Mouse (Mus musculus) neural tube, embryonic 13.5 days (tissue): ENCODE data around the gene Kcnd2. TPM values are rescaled to one million over a fixed set of nuclear protein-coding genes. Genes with fewer than 3 reads are reported as not detected.

Experiments used
- ATAC-seq: fragments of 200-750 bp; cut with Nextera tagmentation; 2 replicates; pipeline ENCODE4 v1.8.0; 2017; ENCODE audit warnings: low read depth, mild to moderate bottlenecking, moderate TSS enrichment, moderate library complexity
- H3K27ac ChIP-seq: fragments of 300-500 bp; sonication (generic); replicated peaks from 2 replicates; pipeline ENCODE4 v1.5.1; 2015; ENCODE audit warnings: moderate library complexity, mild to moderate bottlenecking, inconsistent platforms
- H3K27me3 ChIP-seq: fragments of 300-500 bp; sonication (generic); 2 replicates; pipeline ENCODE4 v1.6.1; 2015; ENCODE audit warnings: mild to moderate bottlenecking, inconsistent platforms
- H3K36me3 ChIP-seq: fragments of 300-500 bp; sonication (generic); 2 replicates; pipeline ENCODE4 v1.6.1; 2015; ENCODE audit warnings: mild to moderate bottlenecking, inconsistent platforms
- H3K4me1 ChIP-seq: fragments of 300-500 bp; sonication (generic); replicated peaks from 2 replicates; pipeline ENCODE4 v1.6.1; 2015; ENCODE audit warnings: inconsistent platforms
- H3K4me2 ChIP-seq: fragments of 300-500 bp; sonication (generic); 2 replicates; pipeline ENCODE4 v1.6.1; 2015; ENCODE audit warnings: inconsistent platforms, mild to moderate bottlenecking, moderate library complexity
- H3K4me3 ChIP-seq: fragments of 300-500 bp; sonication (generic); 2 replicates; pipeline ENCODE4 v1.5.1; 2015; ENCODE audit warnings: mild to moderate bottlenecking, inconsistent platforms
- H3K9ac ChIP-seq: fragments of 300-500 bp; sonication (generic); 2 replicates; pipeline ENCODE4 v1.6.1; 2015; ENCODE audit warnings: moderate library complexity, mild to moderate bottlenecking, inconsistent platforms
- H3K9me3 ChIP-seq: fragments of 300-500 bp; sonication (generic); 2 replicates; pipeline ENCODE4 v1.6.1; 2016; ENCODE audit warnings: inconsistent platforms
- WGBS: fragments of 180-500 bp; shearing (Covaris S2); methylation state at CpG from one replicate; pipeline ENCODE4 v1.1.7; 2015; 5-methylcytosine and 5-hydroxymethylcytosine counted together
- polyA plus RNA-seq: library from polyadenylated mRNA; unstranded; fragments of >200 nt; fragmentation: Nextera tagmentation; extraction: Ambion mirVana; gene quantifications from 2 replicates; pipeline ENCODE4 v1.2.1, GENCODE M21; 2015

Gene Kcnd2
- polyA plus RNA-seq, 1 experiment from 2014 or later, result 14.8 TPM

DNA sequence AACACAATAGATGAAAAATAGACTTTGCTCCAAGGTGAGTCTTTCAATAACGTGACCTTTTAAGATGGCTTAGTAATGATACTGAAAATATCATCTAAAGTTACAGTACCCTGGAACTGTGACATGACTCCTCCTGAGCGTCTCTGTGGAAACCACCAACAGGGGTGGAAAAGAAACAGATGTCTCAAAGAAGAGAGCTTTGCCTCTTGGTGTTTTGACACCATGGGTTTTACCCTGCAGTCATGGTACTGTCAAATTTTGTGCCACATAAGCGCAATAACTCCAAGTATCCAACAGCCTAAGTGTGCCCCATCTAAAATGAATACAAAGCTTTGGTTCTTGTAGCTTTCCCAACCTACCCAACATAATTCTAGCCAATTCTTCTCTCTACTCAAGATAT, 374.9 kb downstream of the Kcnd2 start:
- Histone ChIP-seq H3K27ac (no peak overlapping the region), H3K9ac (no peak overlapping the region), H3K36me3 (no peaks in the 10 kb centered on the region), H3K4me2 (no peak overlapping the region), H3K27me3 (no peaks in the 10 kb centered on the region), H3K4me1 (no peaks in the 10 kb centered on the region), H3K4me3 (no peak overlapping the region), H3K9me3 (no peaks in the 10 kb centered on the region)
- 89% methylated on average over 3 of the region's 3 CpGs for WGBS
- no peak for ATAC-seq

DNA sequence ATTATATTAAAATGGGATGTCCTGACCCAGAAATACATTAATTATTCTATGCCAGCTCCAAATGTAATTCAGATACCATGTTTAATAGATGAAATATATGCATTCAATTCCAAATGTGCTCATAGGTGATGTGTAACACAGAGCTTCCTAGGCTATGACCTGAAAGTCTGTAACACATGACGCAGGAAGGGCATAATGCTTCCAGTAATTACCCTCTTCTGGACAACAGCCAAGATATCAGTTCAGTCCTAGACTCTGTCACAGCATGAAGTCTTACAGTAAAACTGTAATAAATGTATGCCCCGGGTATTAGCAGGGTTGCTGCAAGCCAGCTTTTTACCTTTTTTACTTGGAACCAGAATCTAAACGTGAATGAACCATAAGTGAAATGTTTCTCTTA, 382.1 kb downstream of the Kcnd2 start:
- peak; percentile 72 for ATAC-seq
- H3K4me3 ChIP-seq, result no peak overlapping the region
- H3K27me3 ChIP-seq, result no peaks in the 10 kb centered on the region
- H3K4me1 ChIP-seq, result peaks cover 3% of the 10 kb centered on the region
- no peaks in the 10 kb centered on the region for H3K36me3 ChIP-seq
- no peaks in the 10 kb centered on the region for H3K9me3 ChIP-seq
- H3K9ac ChIP-seq, result no peak overlapping the region
- no peak overlapping the region for H3K4me2 ChIP-seq
- 43% methylated on average over 3 of the region's 3 CpGs for WGBS
- H3K27ac ChIP-seq, result no peak overlapping the region

DNA sequence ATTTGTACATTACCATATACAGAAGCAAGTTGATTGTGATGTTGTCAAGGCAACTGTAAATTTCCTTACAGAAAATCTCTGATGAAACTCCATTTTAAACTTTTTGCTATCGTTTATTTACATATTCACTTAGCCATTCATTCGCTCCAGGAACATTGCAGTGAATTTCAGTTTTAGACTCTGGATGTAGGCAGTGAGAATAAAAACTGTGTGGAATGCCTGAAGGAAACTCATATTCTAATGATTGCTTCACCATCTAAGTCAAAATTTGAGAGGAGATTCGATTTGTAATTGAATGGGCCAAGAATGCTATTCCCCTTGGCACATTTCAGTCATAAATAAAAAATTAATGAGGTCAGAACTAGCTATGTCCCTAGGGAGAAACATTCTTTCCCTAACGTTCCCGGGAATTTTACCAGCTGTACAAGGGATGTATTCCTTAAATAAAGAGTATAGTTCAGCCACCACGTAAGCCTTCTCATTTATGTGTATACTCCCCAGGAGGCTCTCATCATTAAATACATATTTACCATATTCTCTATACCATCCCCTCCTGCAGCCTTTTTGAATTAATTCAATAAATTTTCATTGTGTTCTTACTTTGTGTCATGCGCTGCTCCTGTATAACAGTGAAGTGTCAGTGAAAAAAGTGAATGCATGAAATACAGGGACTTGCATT, 394.2 kb downstream of the Kcnd2 start:
- H3K27ac ChIP-seq, result no peak overlapping the region; the same call in 1 of the 2 replicates
- peaks cover 7% of the 10 kb centered on the region for H3K4me1 ChIP-seq
- peak; percentile 59; the same call in 1 of the 2 replicates for ATAC-seq
- H3K4me3 ChIP-seq, result no peak overlapping the region
- no peaks in the 10 kb centered on the region for H3K27me3 ChIP-seq
- no peaks in the 10 kb centered on the region for H3K9me3 ChIP-seq
- WGBS, result 44% methylated on average over 7 of the region's 7 CpGs
- H3K36me3 ChIP-seq, result no peaks in the 10 kb centered on the region
- no peak overlapping the region for H3K9ac ChIP-seq
- H3K4me2 ChIP-seq, result no peak overlapping the region

DNA sequence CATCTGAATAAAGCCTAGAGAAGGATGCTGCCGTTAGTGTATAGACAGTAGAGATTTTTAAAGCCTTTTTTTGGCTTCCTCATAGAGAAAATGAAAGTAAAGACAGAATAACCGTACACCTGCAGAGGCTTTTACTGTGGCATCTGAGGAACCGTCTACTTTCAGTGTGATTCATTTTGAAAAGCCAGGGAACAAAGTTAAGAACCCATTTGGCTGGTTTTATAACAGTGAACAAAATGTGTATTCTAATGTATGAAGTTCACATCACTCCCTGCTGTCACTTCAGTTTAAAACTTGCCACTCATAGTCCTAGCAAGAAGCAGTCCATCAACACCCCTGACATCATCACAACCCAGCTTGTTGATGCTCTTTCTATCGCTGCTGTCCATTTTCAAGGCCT, 414.7 kb downstream of the Kcnd2 start:
- Histone ChIP-seq H3K9ac (no peak overlapping the region), H3K4me2 (no peak overlapping the region), H3K4me1 (no peaks in the 10 kb centered on the region), H3K9me3 (no peaks in the 10 kb centered on the region), H3K4me3 (no peak overlapping the region), H3K36me3 (no peaks in the 10 kb centered on the region), H3K27ac (no peak overlapping the region), H3K27me3 (no peaks in the 10 kb centered on the region)
- ATAC-seq, result no peak
- WGBS, result 88% methylated on average over 4 of the region's 4 CpGs

DNA sequence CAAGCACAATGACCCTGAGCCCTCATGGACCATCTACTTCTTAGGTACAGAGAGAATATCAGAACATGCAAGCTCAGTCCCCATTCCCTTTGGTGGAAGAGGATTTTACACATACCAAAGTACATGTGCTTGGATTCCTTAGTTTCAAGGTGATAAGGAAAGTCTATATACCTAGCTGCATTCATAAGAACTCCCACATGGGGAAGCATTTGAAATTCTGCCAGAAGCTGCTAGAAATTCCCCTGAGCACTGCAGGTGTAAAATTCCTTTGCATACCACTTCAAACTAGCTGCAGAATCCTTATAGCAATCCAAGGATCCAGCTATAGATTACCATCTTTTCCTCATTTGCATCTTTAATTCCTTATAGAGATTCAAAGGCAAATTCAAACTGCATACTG, 440.4 kb downstream of the Kcnd2 start:
- Histone ChIP-seq H3K27ac (no peak overlapping the region), H3K4me2 (no peak overlapping the region), H3K27me3 (no peaks in the 10 kb centered on the region), H3K9me3 (no peaks in the 10 kb centered on the region), H3K36me3 (no peaks in the 10 kb centered on the region), H3K4me1 (no peaks in the 10 kb centered on the region), H3K4me3 (no peak overlapping the region), H3K9ac (no peak overlapping the region)
- no peak for ATAC-seq

DNA sequence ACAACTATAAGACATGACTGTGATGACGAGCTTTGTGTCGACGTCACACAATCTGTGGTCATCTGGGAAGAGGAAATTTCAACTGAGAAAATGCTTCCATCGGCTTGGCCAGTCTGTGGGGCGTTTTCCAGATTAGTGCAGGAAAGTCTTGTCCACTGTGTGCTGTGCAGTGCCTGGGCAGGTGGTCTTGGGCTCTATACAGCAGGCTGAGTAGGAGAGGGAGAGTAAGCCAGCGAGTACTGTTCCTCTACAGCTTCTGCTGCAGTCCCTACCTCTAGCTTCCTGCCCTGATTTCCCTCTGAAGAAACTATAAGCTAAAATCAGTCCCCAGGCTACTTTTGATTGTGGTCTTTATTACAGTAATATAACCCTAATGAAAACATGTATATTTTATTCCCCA, 448.8 kb downstream of the Kcnd2 start:
- H3K9ac ChIP-seq, result no peak overlapping the region
- WGBS, result 85% methylated on average over 6 of the region's 6 CpGs
- 0 out of 2 replicates have a peak, but pooled peaks cover 3% of the 10 kb centered on the region for H3K4me1 ChIP-seq
- H3K27me3 ChIP-seq, result no peaks in the 10 kb centered on the region
- no peak overlapping the region for H3K4me2 ChIP-seq
- H3K36me3 ChIP-seq, result no peaks in the 10 kb centered on the region
- no peaks in the 10 kb centered on the region for H3K9me3 ChIP-seq
- H3K27ac ChIP-seq, result no peak overlapping the region
- no peak overlapping the region for H3K4me3 ChIP-seq
- ATAC-seq, result peak; percentile 23; the same call in 1 of the 2 replicates

DNA sequence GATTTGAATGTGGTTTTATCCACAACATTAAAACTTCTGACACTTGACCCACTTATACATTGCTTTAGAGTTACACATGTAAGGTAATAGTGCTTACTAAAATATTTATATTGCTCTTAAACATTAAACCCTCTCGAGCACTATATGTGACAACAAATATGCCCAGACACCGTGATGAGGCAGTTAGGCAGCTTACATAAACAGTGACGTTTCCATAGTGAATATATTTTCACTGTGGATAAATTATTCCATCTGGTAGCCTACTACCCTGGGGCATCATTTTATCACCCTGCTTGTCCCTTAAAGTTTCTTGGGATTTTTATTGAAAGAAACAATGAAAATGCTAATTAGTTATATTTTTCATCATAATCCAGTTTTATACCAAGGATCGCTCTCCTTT, 449.3 kb downstream of the Kcnd2 start:
- H3K4me2 ChIP-seq, result no peak overlapping the region
- H3K36me3 ChIP-seq, result no peaks in the 10 kb centered on the region
- no peak for ATAC-seq
- 0 out of 2 replicates have a peak, but pooled peaks cover 3% of the 10 kb centered on the region for H3K4me1 ChIP-seq
- H3K27ac ChIP-seq, result no peak overlapping the region
- no peaks in the 10 kb centered on the region for H3K27me3 ChIP-seq
- H3K4me3 ChIP-seq, result no peak overlapping the region
- WGBS, result 51% methylated on average over 4 of the region's 4 CpGs
- H3K9ac ChIP-seq, result no peak overlapping the region
- H3K9me3 ChIP-seq, result no peaks in the 10 kb centered on the region

DNA sequence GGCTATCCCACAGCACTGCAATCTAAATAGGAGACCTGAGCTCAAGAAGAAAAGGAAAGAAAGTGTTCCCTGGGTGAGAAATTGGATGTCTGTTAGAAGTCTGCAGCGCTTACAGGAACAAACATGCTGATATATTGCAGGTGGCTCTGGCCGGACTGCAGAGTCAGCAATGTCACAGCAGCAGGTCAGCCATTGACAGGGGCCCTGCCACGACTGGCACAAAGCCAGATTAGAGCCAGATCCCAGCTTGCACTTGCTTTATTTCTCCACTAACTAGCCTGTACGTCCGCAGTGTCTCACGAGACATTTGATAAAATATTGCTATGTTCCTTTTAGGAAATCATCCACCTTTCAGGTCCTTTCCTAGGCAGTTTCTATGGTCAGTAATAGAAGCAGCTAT, 468.9 kb downstream of the Kcnd2 start:
- no peak for ATAC-seq
- H3K4me3 ChIP-seq, result no peak overlapping the region
- no peaks in the 10 kb centered on the region for H3K36me3 ChIP-seq
- H3K4me2 ChIP-seq, result no peak overlapping the region
- WGBS, result 37% methylated on average over 6 of the region's 6 CpGs
- no peak overlapping the region for H3K9ac ChIP-seq
- no peaks in the 10 kb centered on the region for H3K9me3 ChIP-seq
- no peaks in the 10 kb centered on the region for H3K27me3 ChIP-seq
- H3K4me1 ChIP-seq, result 0 out of 2 replicates have a peak, but pooled peaks cover 3% of the 10 kb centered on the region
- H3K27ac ChIP-seq, result no peak overlapping the region

DNA sequence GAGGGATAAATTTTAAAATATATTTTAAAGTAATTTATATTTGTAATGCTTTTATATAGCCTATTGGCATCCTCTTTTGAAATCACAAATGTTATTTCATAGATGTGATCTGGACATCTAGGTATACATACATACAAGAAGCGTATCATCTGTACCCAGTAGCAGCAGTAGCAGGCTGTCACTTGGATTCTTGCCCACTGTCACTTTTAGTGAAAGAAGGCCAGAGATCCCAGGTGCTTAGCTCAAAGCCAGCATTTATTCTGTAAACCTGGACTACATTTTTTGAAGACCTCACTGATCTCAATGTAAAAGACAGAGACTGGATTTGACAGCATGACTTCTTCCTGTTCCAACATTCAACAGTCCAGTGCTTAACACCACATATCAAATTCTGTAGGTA, 471.1 kb downstream of the Kcnd2 start:
- H3K27ac ChIP-seq, result no peak overlapping the region

DNA sequence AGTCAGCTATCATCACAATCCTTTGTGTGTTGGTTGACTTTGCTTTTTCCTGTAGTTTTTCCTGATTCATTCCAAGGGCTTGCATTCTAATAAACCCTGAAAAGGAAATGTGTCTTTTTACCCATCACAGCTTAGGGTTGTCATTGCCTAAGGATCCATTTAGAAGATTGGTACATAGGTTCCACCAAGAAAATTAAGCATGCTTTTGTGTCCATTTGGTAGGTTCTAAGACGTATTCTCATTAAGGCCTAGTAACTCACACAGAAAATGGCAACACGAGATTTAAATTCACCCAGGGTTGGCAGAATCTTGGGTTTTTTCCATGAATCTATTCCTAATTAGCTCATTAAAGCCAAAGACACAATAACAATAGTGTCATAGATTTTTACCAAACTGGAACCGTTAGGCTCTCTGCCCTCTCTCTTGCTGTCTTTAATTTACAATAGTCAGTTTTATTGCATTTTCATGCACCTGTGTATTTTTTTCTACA, 477.6 kb downstream of the Kcnd2 start:
- WGBS, result 73% methylated on average over 3 of the region's 3 CpGs
- Histone ChIP-seq H3K4me3 (no peak overlapping the region), H3K4me1 (no peaks in the 10 kb centered on the region), H3K9me3 (no peaks in the 10 kb centered on the region), H3K9ac (no peak overlapping the region), H3K36me3 (no peaks in the 10 kb centered on the region), H3K27ac (no peak overlapping the region), H3K4me2 (no peak overlapping the region), H3K27me3 (no peaks in the 10 kb centered on the region)
- no peak for ATAC-seq

More for the DNA sequence above, 471.1 kb downstream of the Kcnd2 start:
- WGBS, result 96% methylated on average over 1 of the region's 1 CpGs
- H3K4me1 ChIP-seq, result 0 out of 2 replicates have a peak, but pooled peaks cover 3% of the 10 kb centered on the region
- H3K9ac ChIP-seq, result no peak overlapping the region
- no peaks in the 10 kb centered on the region for H3K9me3 ChIP-seq
- no peaks in the 10 kb centered on the region for H3K27me3 ChIP-seq
- no peak overlapping the region for H3K4me2 ChIP-seq
- H3K4me3 ChIP-seq, result no peak overlapping the region
- no peaks in the 10 kb centered on the region for H3K36me3 ChIP-seq
- no peak for ATAC-seq

DNA sequence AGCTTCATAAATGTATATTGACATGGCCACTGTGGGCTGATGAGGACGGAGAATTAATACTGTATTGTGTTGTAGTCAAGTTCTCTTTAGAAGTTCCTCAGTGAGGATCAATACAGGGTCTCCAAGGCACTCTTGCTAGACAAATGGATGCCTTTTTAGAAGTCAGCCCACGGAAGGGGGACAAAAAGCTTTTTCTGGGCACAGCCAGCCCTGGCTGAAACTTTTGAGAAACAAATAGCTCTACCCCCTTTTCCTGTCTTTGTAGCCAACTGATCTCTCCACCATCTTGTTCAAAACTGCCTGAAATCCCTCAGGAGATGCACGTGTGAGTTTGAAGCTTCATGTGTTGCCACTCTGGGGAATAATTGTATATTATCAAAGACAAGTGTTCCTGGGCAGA, 482.3 kb downstream of the Kcnd2 start:
- no peaks in the 10 kb centered on the region for H3K27me3 ChIP-seq
- ATAC-seq, result no peak
- H3K9me3 ChIP-seq, result no peaks in the 10 kb centered on the region
- no peak overlapping the region for H3K4me3 ChIP-seq
- no peaks in the 10 kb centered on the region for H3K36me3 ChIP-seq
- no peaks in the 10 kb centered on the region for H3K4me1 ChIP-seq
- no peak overlapping the region for H3K27ac ChIP-seq
- H3K4me2 ChIP-seq, result no peak overlapping the region
- no peak overlapping the region for H3K9ac ChIP-seq
- 57% methylated on average over 3 of the region's 3 CpGs for WGBS

DNA sequence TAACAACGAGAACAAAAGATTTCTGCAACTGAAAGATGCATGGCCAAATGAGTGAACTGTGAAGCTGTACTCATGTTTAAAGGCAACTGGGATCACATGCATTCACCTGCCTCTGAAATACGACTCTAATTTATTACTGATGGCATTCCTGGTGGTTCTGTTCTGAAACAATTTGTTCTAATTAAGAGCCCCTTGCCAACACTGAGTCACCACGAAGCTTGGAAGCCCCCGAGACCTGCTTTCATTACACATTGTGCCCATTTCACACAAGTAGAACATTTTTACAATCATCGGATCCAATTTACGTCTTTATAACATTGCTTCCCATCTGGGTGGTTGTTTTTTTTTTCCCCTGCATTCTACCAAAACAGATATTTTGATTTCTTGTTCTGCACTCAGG, 485.8 kb downstream of the Kcnd2 start:
- WGBS, result 56% methylated on average over 6 of the region's 6 CpGs

DNA sequence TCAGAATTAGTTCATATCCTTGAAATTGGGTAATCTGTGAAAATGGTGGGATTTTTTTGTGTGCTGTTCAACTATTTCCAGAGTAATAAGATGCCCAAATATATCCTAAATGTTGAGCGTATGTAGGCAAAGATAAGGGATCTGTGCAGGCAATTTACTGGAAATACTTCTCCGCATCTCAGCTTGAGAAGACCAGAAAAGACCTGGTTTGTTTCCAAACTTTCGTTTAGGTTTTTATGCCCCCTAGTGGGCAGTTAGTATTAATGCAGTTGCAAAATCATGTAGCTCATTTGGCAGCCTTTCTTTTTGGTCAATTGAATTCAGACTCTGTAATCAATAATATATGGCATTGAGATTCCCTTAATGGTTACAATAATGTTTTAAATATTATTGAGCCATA, 493.9 kb downstream of the Kcnd2 start:
- Histone ChIP-seq H3K27ac (no peak overlapping the region), H3K4me3 (no peak overlapping the region), H3K9me3 (no peaks in the 10 kb centered on the region), H3K4me1 (no peaks in the 10 kb centered on the region; the same call in 1 of the 2 replicates), H3K9ac (no peak overlapping the region), H3K27me3 (no peaks in the 10 kb centered on the region), H3K36me3 (no peaks in the 10 kb centered on the region), H3K4me2 (no peak overlapping the region)
- 23% methylated on average over 3 of the region's 3 CpGs for WGBS
- ATAC-seq, result no peak

More for the DNA sequence above, 485.8 kb downstream of the Kcnd2 start:
- Histone ChIP-seq H3K9me3 (no peaks in the 10 kb centered on the region), H3K9ac (no peak overlapping the region), H3K36me3 (no peaks in the 10 kb centered on the region), H3K4me2 (no peak overlapping the region), H3K27me3 (no peaks in the 10 kb centered on the region), H3K27ac (no peak overlapping the region), H3K4me1 (no peaks in the 10 kb centered on the region), H3K4me3 (no peak overlapping the region)
- no peak for ATAC-seq
